In genomic region chr7:109618721-109619120, GRCm38 (mm10) we compare ENCODE assay signal across 8 mouse cellular contexts.
DNase-seq lines count a peak whose midpoint lies in the region; ATAC-seq and TF ChIP-seq lines count a peak whose summit lies in the region.

No protein-coding gene starts in this region.

- H3K27me3 ChIP-seq in liver, embryonic 12.5 days (replicated peaks) = no peaks in the 10 kb centered on the region
- H3K27me3 ChIP-seq in embryonic facial prominence, embryonic 10.5 days (replicated peaks; ENCODE audit: low read depth, poor library complexity, severe bottlenecking) = no peaks in the 10 kb centered on the region

- DNase-seq in liver = peak; percentile 85
- peak; percentile 74 to 77 for DNase-seq in adrenal gland, adult 18-20 months (ENCODE audit: low spot score in 2 of 2)
- peak; percentile 58 for DNase-seq in embryonic facial prominence, embryonic 10.5 days (ENCODE audit: low spot score)
- DNase-seq in heart, postnatal 4 days = peak; percentile 85
- DNase-seq in lung, adult 2 months = peak; percentile 75
- DNase-seq in right cerebral cortex, postnatal 14 days = peak; percentile 74

- no peaks in the 10 kb centered on the region for H3K9me3 ChIP-seq in liver, embryonic 12.5 days (replicated peaks)
- no peaks in the 10 kb centered on the region for H3K9me3 ChIP-seq in embryonic facial prominence, embryonic 10.5 days

- H3K27ac ChIP-seq in liver, embryonic 12.5 days = no peak overlapping the region
- no peak overlapping the region for H3K27ac ChIP-seq in embryonic facial prominence, embryonic 10.5 days (replicated peaks)

- no peak overlapping the region for H3K9ac ChIP-seq in liver, embryonic 12.5 days

- 19% methylated on average over 6 of the region's 6 CpGs for WGBS in liver, embryonic 12.5 days (ENCODE audit: insufficient replicate concordance)
- WGBS in embryonic facial prominence, embryonic 10.5 days = 23% methylated on average over 6 of the region's 6 CpGs
- 23% methylated on average over 6 of the region's 6 CpGs for WGBS in lung, adult 2 months

- TF ChIP-seq CTCF in lung, adult 2 months (IDR thresholded peaks at IDR 0.05; ENCODE audit: insufficient read depth, low read length) = peak; percentile 88

- TF ChIP-seq POLR2A in lung, adult 2 months (IDR thresholded peaks at IDR 0.05; ENCODE audit: borderline replicate concordance, extremely low read depth, low read depth, low read length) = no peak

- no peak for ATAC-seq in liver, embryonic 12.5 days
- no peak; the same call in 1 of the 2 replicates for ATAC-seq in monocyte, adult 5-6 weeks (replicated peaks; ENCODE audit: insufficient number of reproducible peaks, low FRiP score, low TSS enrichment, poor library complexity, severe bottlenecking)

- peaks cover 80% of the 10 kb centered on the region for H3K4me1 ChIP-seq in liver, embryonic 12.5 days
- peaks cover 52% of the 10 kb centered on the region for H3K4me1 ChIP-seq in embryonic facial prominence, embryonic 10.5 days
- H3K4me1 ChIP-seq in lung, adult 2 months (ENCODE audit: control insufficient read depth, insufficient read depth, low read length) = peaks cover 18% of the 10 kb centered on the region

- H3K36me3 ChIP-seq in liver, embryonic 12.5 days = no peaks in the 10 kb centered on the region
- no peaks in the 10 kb centered on the region for H3K36me3 ChIP-seq in embryonic facial prominence, embryonic 10.5 days (replicated peaks)

- no peak overlapping the region for H3K4me2 ChIP-seq in liver, embryonic 12.5 days

- no peak overlapping the region for H3K4me3 ChIP-seq in liver, embryonic 12.5 days
- H3K4me3 ChIP-seq in embryonic facial prominence, embryonic 10.5 days = no peak overlapping the region
- no peak overlapping the region for H3K4me3 ChIP-seq in lung, adult 2 months (replicated peaks; ENCODE audit: extremely low read depth, low read depth, low read length)
